Mouse (Mus musculus): ENCODE measurements at regions not wholly inside any gene's neighbourhood (a gene's known extent, or its start where the extent isn't known, plus 50 kb on each side); places are given as distances from the start of the nearest gene placed in this dataset.

DNA sequence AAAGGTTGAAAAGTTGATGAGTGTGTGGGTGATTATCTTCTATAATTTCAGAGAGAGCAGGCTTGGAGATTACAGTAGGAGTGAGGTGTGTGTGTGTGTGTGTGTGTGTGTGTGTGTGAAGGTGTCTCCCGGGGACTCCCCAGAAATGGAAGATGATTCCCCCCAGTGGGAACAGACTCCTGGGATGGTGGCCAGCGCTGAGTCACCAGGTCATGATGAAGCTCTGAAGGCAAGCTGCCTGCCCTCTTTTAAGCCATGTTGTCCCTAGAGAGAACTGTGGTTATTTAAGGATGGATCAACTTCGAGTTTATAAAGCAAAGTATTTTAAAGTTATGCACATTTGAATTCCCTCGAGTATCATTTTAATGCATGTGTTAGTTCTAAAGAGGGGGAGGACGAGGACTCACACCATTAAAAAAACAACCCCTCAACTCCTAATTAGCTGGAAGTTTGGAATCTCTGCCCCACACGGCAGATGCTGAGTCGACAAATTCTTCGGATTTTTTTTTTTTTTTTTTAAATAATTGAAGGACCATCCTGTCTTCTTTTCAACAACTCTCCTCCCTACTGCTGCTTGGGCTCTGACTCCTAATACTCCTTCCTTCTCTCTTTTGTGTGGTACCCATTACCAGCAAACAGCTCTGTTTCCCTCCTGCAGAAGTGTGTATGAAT lies 186.6 kb downstream of the Ly86 start:
- Histone ChIP-seq H3K36me3 (ENCODE audit: control insufficient read depth, insufficient read depth, low read length) (no peaks in the 10 kb centered on the region), H3K9me3 (ENCODE audit: control insufficient read depth, low read length) (no peaks in the 10 kb centered on the region), H3K4me3 (ENCODE audit: low read depth, low read length) (no peak overlapping the region), H3K4me2 (ENCODE audit: low read depth, low read length, severe bottlenecking) (no peak overlapping the region), H3K27me3 (ENCODE audit: control insufficient read depth, insufficient read depth, low read length) (no peaks in the 10 kb centered on the region), H3K4me1 (replicated peaks; ENCODE audit: control insufficient read depth, insufficient read depth, low read length) (no peaks in the 10 kb centered on the region), H3K27ac (ENCODE audit: low read depth, low read length) (no peak overlapping the region), H3K9ac (ENCODE audit: low read length) (no peak overlapping the region)
- 69% methylated on average over 8 of the region's 8 CpGs for WGBS
- DNase-seq (ENCODE audit: low spot score) (no peak), ATAC-seq (replicated peaks; ENCODE audit: low FRiP score) (no peak)

DNA sequence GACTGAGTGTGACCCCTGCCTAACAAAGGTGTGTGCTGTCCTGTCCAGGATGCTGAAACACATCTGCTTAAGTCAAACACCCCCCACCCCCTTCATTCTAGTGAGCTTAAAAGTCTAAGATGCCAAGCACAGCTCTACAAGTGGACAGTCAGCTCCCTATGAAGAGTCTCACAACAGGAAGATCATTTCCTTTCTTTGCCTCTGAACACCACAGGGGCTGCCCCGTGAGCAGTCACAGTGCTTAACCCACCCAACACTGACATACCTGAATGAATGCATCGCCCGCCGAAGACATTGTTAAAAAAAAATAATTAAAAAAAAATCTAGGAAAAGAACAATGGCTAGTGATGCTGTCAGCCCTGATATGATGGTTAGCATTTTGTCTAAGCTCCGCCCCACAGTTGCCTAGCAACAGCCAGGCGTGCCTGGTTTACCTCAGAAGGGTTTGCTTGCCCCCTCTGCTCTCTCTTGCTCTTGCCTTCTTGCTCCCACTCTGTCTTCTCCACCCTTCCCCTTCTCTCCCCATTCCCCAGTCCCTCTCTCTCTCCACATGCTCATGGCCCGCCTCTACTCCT lies 187.7 kb downstream of the Ly86 start:
- H3K27me3 ChIP-seq (ENCODE audit: control insufficient read depth, insufficient read depth, low read length), result no peaks in the 10 kb centered on the region
- no peak overlapping the region for H3K4me3 ChIP-seq (ENCODE audit: low read depth, low read length)
- H3K9ac ChIP-seq (ENCODE audit: low read length), result no peak overlapping the region
- H3K4me2 ChIP-seq (ENCODE audit: low read depth, low read length, severe bottlenecking), result no peak overlapping the region
- H3K4me1 ChIP-seq (replicated peaks; ENCODE audit: control insufficient read depth, insufficient read depth, low read length), result no peaks in the 10 kb centered on the region
- 72% methylated on average over 7 of the region's 7 CpGs for WGBS
- no peak for DNase-seq (ENCODE audit: low spot score)
- H3K27ac ChIP-seq (ENCODE audit: low read depth, low read length), result no peak overlapping the region
- H3K36me3 ChIP-seq (ENCODE audit: control insufficient read depth, insufficient read depth, low read length), result no peaks in the 10 kb centered on the region
- no peaks in the 10 kb centered on the region for H3K9me3 ChIP-seq (ENCODE audit: control insufficient read depth, low read length)
- ATAC-seq (replicated peaks; ENCODE audit: low FRiP score), result no peak

DNA sequence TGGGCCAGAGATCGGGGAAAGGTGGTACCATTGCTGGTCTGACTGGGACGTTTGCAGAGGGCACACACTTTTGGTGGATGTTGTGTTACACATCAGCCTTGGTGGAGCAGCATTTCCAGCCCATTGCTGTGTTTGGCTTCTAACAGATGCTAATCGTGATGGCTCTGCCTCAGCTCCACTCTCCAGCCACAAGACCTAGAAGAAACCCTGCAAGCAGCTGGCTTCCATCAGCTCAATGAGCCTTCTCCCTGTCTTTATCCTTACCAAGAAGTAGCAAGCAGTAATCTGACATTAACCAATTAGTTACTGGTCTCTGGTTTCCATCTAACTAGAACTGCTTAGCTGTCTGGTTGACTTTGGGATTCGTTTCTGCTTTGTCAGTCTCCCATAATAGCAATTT lies 188.8 kb downstream of the Ly86 start:
- no peaks in the 10 kb centered on the region for H3K27me3 ChIP-seq (ENCODE audit: control insufficient read depth, insufficient read depth, low read length)
- DNase-seq (ENCODE audit: low spot score) (no peak), ATAC-seq (replicated peaks; ENCODE audit: low FRiP score) (no peak)
- H3K4me1 ChIP-seq (replicated peaks; ENCODE audit: control insufficient read depth, insufficient read depth, low read length), result no peaks in the 10 kb centered on the region
- H3K36me3 ChIP-seq (ENCODE audit: control insufficient read depth, insufficient read depth, low read length), result no peaks in the 10 kb centered on the region
- 78% methylated on average over 4 of the region's 4 CpGs for WGBS
- no peaks in the 10 kb centered on the region for H3K9me3 ChIP-seq (ENCODE audit: control insufficient read depth, low read length)
- no peak overlapping the region for H3K27ac ChIP-seq (ENCODE audit: low read depth, low read length)
- H3K4me3 ChIP-seq (ENCODE audit: low read depth, low read length), result no peak overlapping the region
- H3K4me2 ChIP-seq (ENCODE audit: low read depth, low read length, severe bottlenecking), result no peak overlapping the region
- no peak overlapping the region for H3K9ac ChIP-seq (ENCODE audit: low read length)

DNA sequence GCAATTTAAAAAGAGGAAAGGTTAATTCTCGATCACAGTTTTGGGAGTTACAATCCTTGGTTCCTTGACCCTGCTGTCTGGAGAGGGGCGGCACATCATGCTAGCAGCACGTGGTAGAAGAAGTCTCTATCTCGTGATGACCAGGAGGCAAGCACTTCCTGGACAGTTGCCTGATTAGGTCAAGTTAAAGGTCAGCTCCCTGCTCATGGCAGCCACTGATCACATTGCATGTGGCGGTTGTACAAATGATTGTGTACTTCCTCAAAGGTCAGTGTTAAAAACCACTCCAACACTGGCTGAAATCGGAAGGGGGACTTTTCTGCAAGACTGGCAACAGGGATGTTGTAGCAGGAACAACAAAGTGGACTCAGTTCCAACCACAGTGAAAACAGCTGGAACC lies 192.3 kb downstream of the Ly86 start:
- Histone ChIP-seq H3K4me2 (ENCODE audit: low read depth, low read length, severe bottlenecking) (no peak overlapping the region), H3K4me1 (replicated peaks; ENCODE audit: control insufficient read depth, insufficient read depth, low read length) (no peaks in the 10 kb centered on the region), H3K9me3 (ENCODE audit: control insufficient read depth, low read length) (no peaks in the 10 kb centered on the region), H3K27me3 (ENCODE audit: control insufficient read depth, insufficient read depth, low read length) (no peaks in the 10 kb centered on the region), H3K36me3 (ENCODE audit: control insufficient read depth, insufficient read depth, low read length) (no peaks in the 10 kb centered on the region), H3K9ac (ENCODE audit: low read length) (no peak overlapping the region), H3K27ac (ENCODE audit: low read depth, low read length) (no peak overlapping the region), H3K4me3 (ENCODE audit: low read depth, low read length) (no peak overlapping the region)
- WGBS, result 82% methylated on average over 6 of the region's 6 CpGs
- ATAC-seq (replicated peaks; ENCODE audit: low FRiP score), result no peak
- DNase-seq (ENCODE audit: low spot score), result no peak

DNA sequence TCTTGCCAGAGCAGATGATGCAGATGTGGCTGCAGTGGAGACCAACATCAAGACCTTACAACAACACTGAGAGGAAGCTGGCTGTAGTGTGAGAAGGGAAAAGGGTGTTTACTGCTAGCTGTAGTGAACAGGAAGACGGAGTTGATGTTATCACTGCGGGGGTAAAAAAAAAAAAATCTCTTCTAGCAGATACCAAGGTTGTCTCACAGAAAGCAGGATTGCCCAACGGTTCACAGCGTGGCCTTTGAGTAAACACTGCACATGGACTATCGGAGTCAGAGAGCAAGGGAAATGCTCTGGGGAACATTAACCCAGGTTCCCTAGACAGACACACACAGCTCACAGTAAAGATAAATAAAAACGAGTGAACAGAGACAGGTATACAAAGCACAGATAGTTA lies 192.8 kb downstream of the Ly86 start:
- Histone ChIP-seq H3K4me2 (ENCODE audit: low read depth, low read length, severe bottlenecking) (no peak overlapping the region), H3K4me1 (replicated peaks; ENCODE audit: control insufficient read depth, insufficient read depth, low read length) (no peaks in the 10 kb centered on the region), H3K9ac (ENCODE audit: low read length) (no peak overlapping the region), H3K27me3 (ENCODE audit: control insufficient read depth, insufficient read depth, low read length) (no peaks in the 10 kb centered on the region), H3K4me3 (ENCODE audit: low read depth, low read length) (no peak overlapping the region), H3K36me3 (ENCODE audit: control insufficient read depth, insufficient read depth, low read length) (no peaks in the 10 kb centered on the region), H3K27ac (ENCODE audit: low read depth, low read length) (no peak overlapping the region), H3K9me3 (ENCODE audit: control insufficient read depth, low read length) (no peaks in the 10 kb centered on the region)
- ATAC-seq (replicated peaks; ENCODE audit: low FRiP score) (no peak), DNase-seq (ENCODE audit: low spot score) (no peak)
- WGBS, result 81% methylated on average over 6 of the region's 6 CpGs

DNA sequence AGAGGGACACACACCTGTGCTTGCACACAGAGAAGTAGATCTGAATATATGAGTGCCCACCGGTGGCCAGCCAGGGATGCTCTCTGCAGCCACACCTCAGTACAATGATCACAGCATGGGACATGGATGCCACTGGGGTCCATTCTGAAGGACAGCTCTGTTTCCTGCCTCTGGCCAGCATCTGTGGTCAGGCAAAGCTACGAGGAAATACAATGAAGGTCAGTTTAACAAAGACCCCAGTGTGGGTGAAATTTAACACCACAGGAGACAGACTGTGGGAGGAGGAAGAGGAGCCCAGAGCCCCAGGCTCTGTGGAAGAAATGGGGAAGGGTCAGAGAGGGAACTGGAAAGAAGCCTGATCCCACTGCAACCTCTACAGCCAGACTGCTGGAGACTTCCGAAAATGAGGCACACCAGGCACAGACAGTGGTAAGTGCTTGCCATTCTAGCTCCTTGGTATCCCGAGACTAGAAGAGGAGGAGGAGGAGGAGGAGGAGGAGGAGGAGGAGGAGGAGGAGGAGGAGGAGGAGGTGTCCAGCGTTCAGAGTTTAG lies 196.0 kb downstream of the Ly86 start:
- Histone ChIP-seq H3K4me3 (ENCODE audit: low read depth, low read length) (no peak overlapping the region), H3K9ac (ENCODE audit: low read length) (no peak overlapping the region), H3K36me3 (ENCODE audit: control insufficient read depth, insufficient read depth, low read length) (no peaks in the 10 kb centered on the region), H3K27ac (ENCODE audit: low read depth, low read length) (no peak overlapping the region), H3K9me3 (ENCODE audit: control insufficient read depth, low read length) (no peaks in the 10 kb centered on the region), H3K4me1 (replicated peaks; ENCODE audit: control insufficient read depth, insufficient read depth, low read length) (no peaks in the 10 kb centered on the region), H3K4me2 (ENCODE audit: low read depth, low read length, severe bottlenecking) (no peak overlapping the region), H3K27me3 (ENCODE audit: control insufficient read depth, insufficient read depth, low read length) (no peaks in the 10 kb centered on the region)
- WGBS, result 4% methylated on average over 4 of the region's 5 CpGs
- ATAC-seq (replicated peaks; ENCODE audit: low FRiP score), result no peak
- DNase-seq (ENCODE audit: low spot score), result no peak

- no peaks in the 10 kb centered on the region for H3K36me3 ChIP-seq (ENCODE audit: control insufficient read depth, insufficient read depth, low read length)
- WGBS, result 8% methylated on average over 6 of the region's 6 CpGs
- H3K4me1 ChIP-seq (replicated peaks; ENCODE audit: control insufficient read depth, insufficient read depth, low read length), result no peaks in the 10 kb centered on the region
- no peak overlapping the region for H3K9ac ChIP-seq (ENCODE audit: low read length)
- H3K27ac ChIP-seq (ENCODE audit: low read depth, low read length), result no peak overlapping the region
- ATAC-seq (replicated peaks; ENCODE audit: low FRiP score) (no peak), DNase-seq (ENCODE audit: low spot score) (peak; percentile 76)
- no peaks in the 10 kb centered on the region for H3K9me3 ChIP-seq (ENCODE audit: control insufficient read depth, low read length)
- H3K4me2 ChIP-seq (ENCODE audit: low read depth, low read length, severe bottlenecking), result no peak overlapping the region
- no peak overlapping the region for H3K4me3 ChIP-seq (ENCODE audit: low read depth, low read length)
- no peaks in the 10 kb centered on the region for H3K27me3 ChIP-seq (ENCODE audit: control insufficient read depth, insufficient read depth, low read length)
These were observed 196.7 kb downstream of the Ly86 start for GRCm38 (mm10) chr13:37541674-37542073.

DNA sequence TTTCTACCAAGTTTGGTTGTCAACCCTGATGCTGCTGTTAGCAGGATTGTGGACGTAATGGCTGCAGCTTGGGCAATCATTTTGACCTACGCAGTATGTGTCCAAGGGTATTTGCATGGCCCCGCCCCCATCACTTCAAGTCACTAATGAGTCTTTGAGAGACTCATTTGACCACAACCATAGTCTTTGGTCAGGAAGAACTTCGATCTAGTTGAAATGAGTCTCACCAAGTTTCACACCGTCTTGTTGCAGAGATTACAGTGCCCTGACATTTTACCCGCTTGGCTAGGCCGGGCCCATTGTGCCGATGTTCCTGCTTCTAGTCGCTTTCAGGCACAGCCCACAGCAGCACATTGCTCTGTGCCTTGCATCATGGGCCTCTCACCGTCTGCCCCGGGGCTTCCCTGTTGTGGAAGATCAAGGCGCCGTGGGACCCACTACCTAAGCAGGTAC lies 197.8 kb downstream of the Ly86 start:
- WGBS, result 91% methylated on average over 13 of the region's 13 CpGs

GRCm38 (mm10) chr13:37543788-37544187 lies 198.8 kb downstream of the Ly86 start:
- H3K9me3 ChIP-seq (ENCODE audit: control insufficient read depth, low read length), result no peaks in the 10 kb centered on the region
- H3K36me3 ChIP-seq (ENCODE audit: control insufficient read depth, insufficient read depth, low read length), result no peaks in the 10 kb centered on the region
- H3K4me1 ChIP-seq (replicated peaks; ENCODE audit: control insufficient read depth, insufficient read depth, low read length), result no peaks in the 10 kb centered on the region
- H3K9ac ChIP-seq (ENCODE audit: low read length), result no peak overlapping the region
- no peak overlapping the region for H3K4me2 ChIP-seq (ENCODE audit: low read depth, low read length, severe bottlenecking)
- H3K4me3 ChIP-seq (ENCODE audit: low read depth, low read length), result no peak overlapping the region
- DNase-seq (ENCODE audit: low spot score) (no peak), ATAC-seq (replicated peaks; ENCODE audit: low FRiP score) (no peak)
- no peaks in the 10 kb centered on the region for H3K27me3 ChIP-seq (ENCODE audit: control insufficient read depth, insufficient read depth, low read length)
- WGBS, result 81% methylated on average over 3 of the region's 3 CpGs
- H3K27ac ChIP-seq (ENCODE audit: low read depth, low read length), result no peak overlapping the region

More for the DNA sequence above, 197.8 kb downstream of the Ly86 start:
- no peaks in the 10 kb centered on the region for H3K9me3 ChIP-seq (ENCODE audit: control insufficient read depth, low read length)
- DNase-seq (ENCODE audit: low spot score) (no peak), ATAC-seq (replicated peaks; ENCODE audit: low FRiP score) (no peak)
- H3K4me1 ChIP-seq (replicated peaks; ENCODE audit: control insufficient read depth, insufficient read depth, low read length), result no peaks in the 10 kb centered on the region
- H3K27ac ChIP-seq (ENCODE audit: low read depth, low read length), result no peak overlapping the region
- no peak overlapping the region for H3K4me2 ChIP-seq (ENCODE audit: low read depth, low read length, severe bottlenecking)
- no peaks in the 10 kb centered on the region for H3K36me3 ChIP-seq (ENCODE audit: control insufficient read depth, insufficient read depth, low read length)
- no peaks in the 10 kb centered on the region for H3K27me3 ChIP-seq (ENCODE audit: control insufficient read depth, insufficient read depth, low read length)
- H3K4me3 ChIP-seq (ENCODE audit: low read depth, low read length), result no peak overlapping the region
- H3K9ac ChIP-seq (ENCODE audit: low read length), result no peak overlapping the region

Data from forebrain, embryonic 11.5 days (tissue).